9 mouse cellular contexts compared by ENCODE assay signal in the genomic region with DNA sequence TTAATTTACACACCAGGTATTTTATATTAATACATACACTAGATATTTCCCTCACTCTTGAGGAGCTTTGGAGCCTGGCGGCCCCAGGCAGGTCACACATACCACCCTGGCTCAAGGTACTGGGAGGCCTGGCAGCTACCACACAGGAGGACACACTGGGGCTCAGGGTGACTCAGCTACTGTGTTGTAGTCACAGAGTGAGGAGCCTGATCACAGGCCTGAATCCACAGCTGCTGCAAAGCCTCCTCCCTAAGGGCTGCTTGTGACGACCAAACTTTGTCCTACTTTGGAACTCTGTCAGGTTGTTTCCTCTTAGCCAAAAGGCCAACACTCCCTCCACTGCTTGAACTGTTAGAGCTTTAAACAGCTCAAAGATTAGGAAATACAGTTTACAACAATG.
A peak's percentile ranks its signal among the peaks of the same experiment; 100 is the strongest.
DNase-seq lines count a peak whose midpoint lies in the region; ATAC-seq and TF ChIP-seq lines count a peak whose summit lies in the region.
"Had no signal": no experiment of that assay in that cellular context is flagged by ENCODE, and none has a peak within 500 bp of the region (broad histone marks: within the 10 kb centered on the region; RNA-seq: fewer than 3 reads in every experiment).

No protein-coding gene starts in this region.

- peak; percentile 75 for ATAC-seq in heart, postnatal 0 days (ENCODE audit: insufficient read depth, low read depth)
- ATAC-seq in lung, postnatal 0 days: peak; percentile 79

- no peak for TF ChIP-seq CTCF in heart, postnatal 0 days (IDR thresholded peaks at IDR 0.05; ENCODE audit: low read depth)
- TF ChIP-seq CTCF in lung, postnatal 0 days (IDR thresholded peaks at IDR 0.05): no peak

- 79% methylated on average over 2 of the region's 2 CpGs for WGBS in forebrain, embryonic 10.5 days
- WGBS in heart, postnatal 0 days: 17% methylated on average over 2 of the region's 2 CpGs
- WGBS in lung, postnatal 0 days: 6% methylated on average over 2 of the region's 2 CpGs

- peaks cover 6% of the 10 kb centered on the region; the same call in 1 of the 2 replicates for H3K9me3 ChIP-seq in forebrain, embryonic 10.5 days
- H3K9me3 ChIP-seq in heart, postnatal 0 days (replicated peaks; ENCODE audit: control insufficient read depth, low read length): 0 out of 2 replicates have a peak, but pooled peaks cover under 1% of the 10 kb centered on the region
- H3K9me3 ChIP-seq in lung, postnatal 0 days (ENCODE audit: low read length): no peaks in the 10 kb centered on the region

- no peaks in the 10 kb centered on the region for H3K27me3 ChIP-seq in forebrain, embryonic 10.5 days (ENCODE audit: poor library complexity, severe bottlenecking)
- H3K27me3 ChIP-seq in heart, postnatal 0 days (ENCODE audit: control insufficient read depth, insufficient read depth, low read length): no peaks in the 10 kb centered on the region
- no peaks in the 10 kb centered on the region for H3K27me3 ChIP-seq in lung, postnatal 0 days (replicated peaks; ENCODE audit: insufficient read depth, low read length)

- no peak overlapping the region for H3K4me3 ChIP-seq in forebrain, embryonic 10.5 days
- H3K4me3 ChIP-seq in heart, postnatal 0 days (ENCODE audit: low read depth, low read length): no peak overlapping the region
- H3K4me3 ChIP-seq in lung, postnatal 0 days (ENCODE audit: low read depth, low read length): no peak overlapping the region
- H3K4me3 ChIP-seq: erythroblast, embryonic 14.5 days had no signal

- peak overlapping the region; percentile 80 for H3K27ac ChIP-seq in forebrain, embryonic 10.5 days
- H3K27ac ChIP-seq in heart, postnatal 0 days (ENCODE audit: low read depth): peak overlapping the region; percentile 88
- H3K27ac ChIP-seq in lung, postnatal 0 days (ENCODE audit: low read length): peak overlapping the region; percentile 75

- H3K4me2 ChIP-seq in heart, postnatal 0 days (ENCODE audit: low read depth, low read length): no peak overlapping the region
- no peak overlapping the region for H3K4me2 ChIP-seq in lung, postnatal 0 days (replicated peaks; ENCODE audit: low read depth, low read length)

- no peak overlapping the region for H3K9ac ChIP-seq in heart, postnatal 0 days (replicated peaks; ENCODE audit: low read depth, low read length)
- no peak overlapping the region for H3K9ac ChIP-seq in lung, postnatal 0 days (replicated peaks; ENCODE audit: low read depth)

- intact Hi-C loops in left cerebral cortex, postnatal 14 days (cut with DNase I): no loop called here

- peak; percentile 20 to 26 for DNase-seq in cerebellum, postnatal 10 days
- DNase-seq in cerebellum, adult 11-12 months: no peak
- no peak for DNase-seq in forebrain, embryonic 10.5 days (ENCODE audit: extremely low spot score, low spot score)
- peak; percentile 71 for DNase-seq in heart, postnatal 0 days (ENCODE audit: low spot score)
- DNase-seq in lung, postnatal 0 days (ENCODE audit: low spot score): peak; percentile 66
- DNase-seq in testis, postnatal 10 days (ENCODE audit: low spot score): no peak
- no peak for DNase-seq in embryo, embryonic 10.5 days (ENCODE audit: low spot score)
- DNase-seq in left cerebral cortex, postnatal 14 days (ENCODE audit: low spot score in 2 of 2): no peak

- H3K4me1 ChIP-seq in forebrain, embryonic 10.5 days: peaks cover 24% of the 10 kb centered on the region
- peaks cover 34% of the 10 kb centered on the region for H3K4me1 ChIP-seq in heart, postnatal 0 days (ENCODE audit: control insufficient read depth, insufficient read depth)
- peaks cover 20% of the 10 kb centered on the region for H3K4me1 ChIP-seq in lung, postnatal 0 days (ENCODE audit: insufficient read depth, low read depth, low read length)

- no peaks in the 10 kb centered on the region; the same call in 1 of the 2 replicates for H3K36me3 ChIP-seq in forebrain, embryonic 10.5 days (replicated peaks)
- no peaks in the 10 kb centered on the region for H3K36me3 ChIP-seq in heart, postnatal 0 days (replicated peaks; ENCODE audit: control insufficient read depth, insufficient read depth, low read length)
- H3K36me3 ChIP-seq in lung, postnatal 0 days (ENCODE audit: insufficient read depth, low read length): no peaks in the 10 kb centered on the region

- TF ChIP-seq EP300 in heart, postnatal 0 days (IDR thresholded peaks at IDR 0.05; ENCODE audit: low read depth): no peak
- TF ChIP-seq EP300 in lung, postnatal 0 days (IDR thresholded peaks at IDR 0.05): no peak

Comparison
In these comparisons a context has a peak if more than half of its experiments do, and no peak if none do; other contexts are left out.
1. DNase-seq: peak in cerebellum, postnatal 10 days (2 of 2), heart, postnatal 0 days (single experiment) and lung, postnatal 0 days (single experiment); none in cerebellum, adult 11-12 months (single experiment), forebrain, embryonic 10.5 days (single experiment), testis, postnatal 10 days (single experiment), embryo, embryonic 10.5 days (single experiment) and left cerebral cortex, postnatal 14 days (0 of 2).
2. Peak in every context shown above with its lines, with median percentiles within 50 percentile points of each other: H3K27ac ChIP-seq.